Mouse (Mus musculus) hindbrain, embryonic 11.5 days (tissue): ENCODE data around the gene Arid1b. TPM values are rescaled to one million over a fixed set of nuclear protein-coding genes. Genes with fewer than 3 reads are reported as not detected.

Source experiments
- ATAC-seq: fragments of 200-750 bp; cut with Nextera tagmentation; 2 replicates; pipeline ENCODE4 v1.8.0; 2017; ENCODE audit warnings: mild to moderate bottlenecking, moderate TSS enrichment, moderate library complexity; ENCODE audit not compliant: low FRiP score
- DNase-seq: peaks from one replicate; pipeline ENCODE4 v3.0.0-alpha.2; 2015; ENCODE audit warnings: low spot score
- H3K27ac ChIP-seq: fragments of 300-500 bp; sonication (generic); 2 replicates; pipeline ENCODE4 v1.5.1; 2014; ENCODE audit warnings: mild to moderate bottlenecking, low read depth, low read length
- H3K27me3 ChIP-seq: fragments of 300-500 bp; sonication (generic); 2 replicates; pipeline ENCODE4 v1.6.1; 2014; ENCODE audit warnings: mild to moderate bottlenecking, low read length, moderate library complexity, mixed read lengths; ENCODE audit not compliant: control insufficient read depth, insufficient read depth
- H3K36me3 ChIP-seq: fragments of 300-500 bp; sonication (generic); 2 replicates; pipeline ENCODE4 v1.6.1; 2014; ENCODE audit warnings: mild to moderate bottlenecking, low read length, moderate library complexity, mixed read lengths; ENCODE audit not compliant: control insufficient read depth, insufficient read depth
- H3K4me1 ChIP-seq: fragments of 300-500 bp; sonication (generic); replicated peaks from 2 replicates; pipeline ENCODE4 v1.6.1; 2014; ENCODE audit warnings: low read length, mixed read lengths; ENCODE audit not compliant: control insufficient read depth, insufficient read depth
- H3K4me2 ChIP-seq: fragments of 300-500 bp; sonication (generic); replicated peaks from 2 replicates; pipeline ENCODE4 v1.6.1; 2014; ENCODE audit warnings: mild to moderate bottlenecking, low read depth, low read length
- H3K4me3 ChIP-seq: fragments of 300-500 bp; sonication (generic); 2 replicates; pipeline ENCODE4 v1.5.1; 2014; ENCODE audit warnings: low read depth, low read length
- H3K9ac ChIP-seq: fragments of 300-500 bp; sonication (generic); 2 replicates; pipeline ENCODE4 v1.6.1; 2014; ENCODE audit warnings: low read depth, low read length
- H3K9me3 ChIP-seq: fragments of 300-500 bp; sonication (generic); 2 replicates; pipeline ENCODE4 v1.6.1; 2016; ENCODE audit warnings: low read length; ENCODE audit not compliant: control insufficient read depth
- WGBS: fragments of 180-500 bp; shearing (Covaris S2); extraction: QIAGEN DNeasy Blood & Tissue Kit; methylation state at CpG from one replicate; pipeline ENCODE4 v1.1.7; 2014; 5-methylcytosine and 5-hydroxymethylcytosine counted together
- polyA plus RNA-seq: library from polyadenylated mRNA; unstranded; fragments of >200 nt; fragmentation: Nextera tagmentation; extraction: Ambion mirVana; gene quantifications from 2 replicates; pipeline ENCODE4 v1.2.1, GENCODE M21; 2014

Arid1b gene
- polyA plus RNA-seq, 1 experiment from 2014 or later = 18.6 TPM

DNA sequence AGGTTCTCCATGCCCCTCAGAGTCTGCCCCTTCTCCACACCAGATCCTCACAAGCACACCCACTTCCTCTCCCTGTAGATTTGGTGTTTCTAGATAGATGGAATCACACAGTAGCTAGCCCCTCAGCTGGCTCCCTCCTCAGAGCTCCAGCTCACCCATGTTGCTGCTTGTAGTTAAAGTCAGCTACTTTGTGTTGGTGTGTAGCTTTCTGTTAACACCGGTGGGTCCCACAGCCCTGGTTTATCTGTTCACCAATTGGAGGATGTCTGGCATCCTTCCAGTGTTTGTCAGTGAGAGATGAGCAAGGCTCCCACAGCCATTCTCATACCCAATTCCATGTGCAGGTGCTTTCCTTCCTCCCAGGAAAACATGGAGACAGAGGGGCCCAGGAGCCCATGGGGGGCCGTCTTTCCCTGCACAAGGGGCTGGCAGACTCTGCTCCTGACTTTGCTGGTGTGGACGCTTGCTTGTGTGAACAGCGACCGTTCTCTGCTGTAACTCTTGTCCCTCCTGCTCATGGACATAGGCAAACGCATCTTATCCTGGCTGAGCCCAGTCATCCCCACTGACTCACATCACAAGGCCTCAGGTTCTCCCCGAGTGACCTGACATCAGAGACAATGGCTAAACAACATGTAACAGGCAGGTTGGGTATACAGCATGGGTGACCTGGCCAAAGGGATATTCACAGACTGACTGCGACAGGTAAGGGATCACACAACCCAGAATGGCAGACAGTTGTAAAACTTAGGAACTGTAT, 200.2 kb downstream of the Arid1b start:
- H3K4me3 ChIP-seq = no peak overlapping the region
- no peaks in the 10 kb centered on the region for H3K9me3 ChIP-seq
- no peak overlapping the region for H3K9ac ChIP-seq
- no peak for ATAC-seq
- no peaks in the 10 kb centered on the region; the same call in 1 of the 2 replicates for H3K4me1 ChIP-seq
- no peaks in the 10 kb centered on the region for H3K27me3 ChIP-seq
- no peaks in the 10 kb centered on the region for H3K36me3 ChIP-seq
- H3K4me2 ChIP-seq = no peak overlapping the region
- WGBS = 87% methylated on average over 8 of the region's 8 CpGs
- 0 out of 2 replicates have a peak overlapping the region, but pooled peaks have one; percentile 4 for H3K27ac ChIP-seq
- no peak for DNase-seq

DNA sequence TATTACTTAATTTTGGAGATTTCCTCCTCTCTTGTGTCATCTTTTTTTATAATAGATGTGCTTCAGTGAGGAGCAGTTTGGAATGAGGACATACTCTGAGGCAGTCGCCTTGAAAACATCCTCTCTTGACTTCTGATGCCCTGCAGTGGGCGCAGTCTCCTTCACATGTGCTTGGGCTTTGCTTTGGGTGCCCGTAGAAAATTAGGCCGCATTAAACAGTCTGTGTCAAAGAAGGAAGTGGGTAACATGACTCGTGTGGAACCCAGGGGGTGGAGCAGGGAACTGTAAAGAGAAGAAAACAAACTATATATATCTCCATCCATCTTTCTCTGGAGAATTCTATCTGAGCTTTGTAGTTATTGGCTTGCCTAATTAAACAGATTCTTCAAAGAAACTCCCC, 201.3 kb downstream of the Arid1b start:
- WGBS = 77% methylated on average over 5 of the region's 5 CpGs
- Histone ChIP-seq H3K4me2 (no peak overlapping the region), H3K4me3 (no peak overlapping the region), H3K4me1 (no peaks in the 10 kb centered on the region; the same call in 1 of the 2 replicates), H3K27me3 (no peaks in the 10 kb centered on the region), H3K27ac (no peak overlapping the region; the same call in 1 of the 2 replicates), H3K9me3 (no peaks in the 10 kb centered on the region), H3K36me3 (no peaks in the 10 kb centered on the region), H3K9ac (no peak overlapping the region)
- ATAC-seq (no peak), DNase-seq (no peak)

DNA sequence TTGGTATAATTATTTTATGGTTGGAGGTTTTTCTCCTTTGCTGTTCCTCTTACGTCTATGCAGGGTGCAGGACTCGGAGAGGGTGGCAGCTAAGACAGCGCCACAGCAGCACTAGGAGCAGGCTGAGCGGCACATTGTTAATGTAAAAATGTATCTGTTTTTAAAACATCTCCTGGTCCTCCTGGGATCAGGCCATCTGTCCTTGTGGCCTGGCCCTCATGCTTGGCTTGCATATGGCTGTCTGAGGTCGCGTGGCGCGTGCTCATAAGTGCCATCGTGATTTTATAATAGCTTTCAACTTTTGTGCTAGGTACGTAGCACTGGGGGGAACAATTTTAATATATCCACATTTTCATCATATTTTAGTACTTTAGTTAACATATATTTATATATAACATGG, 201.9 kb downstream of the Arid1b start:
- Histone ChIP-seq H3K27me3 (no peaks in the 10 kb centered on the region), H3K9me3 (no peaks in the 10 kb centered on the region), H3K4me1 (no peaks in the 10 kb centered on the region; the same call in 1 of the 2 replicates), H3K9ac (no peak overlapping the region), H3K4me3 (no peak overlapping the region), H3K27ac (no peak overlapping the region), H3K36me3 (no peaks in the 10 kb centered on the region), H3K4me2 (no peak overlapping the region)
- ATAC-seq (peak; percentile 35; the same call in 1 of the 2 replicates), DNase-seq (no peak)
- WGBS = 74% methylated on average over 10 of the region's 10 CpGs

- ATAC-seq = no peak
- H3K4me1 ChIP-seq = no peaks in the 10 kb centered on the region; the same call in 1 of the 2 replicates
- H3K27ac ChIP-seq = no peak overlapping the region
- no peak overlapping the region for H3K4me3 ChIP-seq
- H3K9me3 ChIP-seq = no peaks in the 10 kb centered on the region
- H3K27me3 ChIP-seq = no peaks in the 10 kb centered on the region
- no peak overlapping the region for H3K9ac ChIP-seq
- H3K4me2 ChIP-seq = no peak overlapping the region
- DNase-seq = no peak
- WGBS = 90% methylated on average over 6 of the region's 6 CpGs
- no peaks in the 10 kb centered on the region for H3K36me3 ChIP-seq
Observed at GRCm38 (mm10) chr17:5196508-5196907, 202.4 kb downstream of the Arid1b start.

DNA sequence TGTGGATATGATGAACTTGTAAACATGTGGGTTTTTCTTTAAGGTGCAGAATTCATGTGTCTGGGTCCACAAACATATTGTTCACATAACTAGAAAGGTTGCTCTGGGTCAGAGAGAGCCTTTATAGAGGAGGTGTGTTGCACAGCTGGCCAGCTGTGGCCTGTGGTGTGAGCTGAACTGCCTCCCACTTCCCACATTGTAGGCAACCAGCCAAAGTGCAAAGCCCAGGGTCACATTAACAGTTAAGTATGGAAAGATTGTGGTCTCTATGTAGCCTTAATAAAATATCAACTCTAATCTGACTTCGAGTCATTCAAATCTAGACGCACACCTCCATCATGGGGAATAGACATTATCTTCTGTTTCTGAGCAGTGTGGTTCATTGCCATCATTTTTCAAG, 203.0 kb downstream of the Arid1b start:
- ATAC-seq = no peak
- Histone ChIP-seq H3K27ac (no peak overlapping the region), H3K4me3 (no peak overlapping the region), H3K9me3 (no peaks in the 10 kb centered on the region), H3K4me2 (no peak overlapping the region), H3K36me3 (no peaks in the 10 kb centered on the region), H3K4me1 (no peaks in the 10 kb centered on the region; the same call in 1 of the 2 replicates), H3K27me3 (no peaks in the 10 kb centered on the region), H3K9ac (no peak overlapping the region)
- DNase-seq = no peak
- 85% methylated on average over 2 of the region's 2 CpGs for WGBS

GRCm38 (mm10) chr17:5197765-5198164, 203.6 kb downstream of the Arid1b start:
- no peak overlapping the region for H3K9ac ChIP-seq
- no peaks in the 10 kb centered on the region for H3K36me3 ChIP-seq
- WGBS = 76% methylated on average over 3 of the region's 3 CpGs
- no peaks in the 10 kb centered on the region for H3K9me3 ChIP-seq
- no peak overlapping the region for H3K4me3 ChIP-seq
- H3K27ac ChIP-seq = no peak overlapping the region
- ATAC-seq = no peak
- no peak overlapping the region for H3K4me2 ChIP-seq
- no peak for DNase-seq
- no peaks in the 10 kb centered on the region for H3K27me3 ChIP-seq
- no peaks in the 10 kb centered on the region; the same call in 1 of the 2 replicates for H3K4me1 ChIP-seq

DNA sequence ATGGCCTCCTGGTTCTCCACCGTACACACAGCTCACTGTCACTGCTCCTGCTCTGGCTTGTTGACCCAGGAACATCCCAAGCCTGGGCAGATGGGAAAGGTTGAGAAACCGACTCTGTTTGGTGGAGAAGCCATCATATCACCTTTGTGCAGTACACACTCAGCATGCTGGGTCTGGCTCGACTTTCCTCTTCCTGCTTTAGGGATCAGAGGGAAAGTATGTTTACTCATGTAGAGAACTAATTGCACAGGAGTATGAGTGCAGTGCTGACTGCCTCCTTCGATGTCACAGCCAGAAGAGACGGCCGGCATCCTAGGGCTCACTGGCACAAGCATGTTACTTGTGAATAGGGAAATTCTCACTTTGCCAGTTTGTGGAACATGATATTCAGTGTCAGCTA, 204.1 kb downstream of the Arid1b start:
- ATAC-seq = no peak
- Histone ChIP-seq H3K4me2 (no peak overlapping the region), H3K36me3 (no peaks in the 10 kb centered on the region), H3K4me3 (no peak overlapping the region), H3K4me1 (no peaks in the 10 kb centered on the region; the same call in 1 of the 2 replicates), H3K27ac (no peak overlapping the region), H3K27me3 (no peaks in the 10 kb centered on the region), H3K9ac (no peak overlapping the region), H3K9me3 (no peaks in the 10 kb centered on the region)
- no peak for DNase-seq
- 84% methylated on average over 6 of the region's 6 CpGs for WGBS

- Histone ChIP-seq H3K9ac (no peak overlapping the region), H3K4me2 (no peak overlapping the region), H3K36me3 (no peaks in the 10 kb centered on the region), H3K4me1 (no peaks in the 10 kb centered on the region; the same call in 1 of the 2 replicates), H3K4me3 (no peak overlapping the region), H3K27me3 (no peaks in the 10 kb centered on the region), H3K27ac (no peak overlapping the region), H3K9me3 (no peaks in the 10 kb centered on the region)
- ATAC-seq = no peak
- WGBS = 79% methylated on average over 4 of the region's 4 CpGs
- DNase-seq = no peak
Observed at GRCm38 (mm10) chr17:5198811-5199210, 204.7 kb downstream of the Arid1b start.

GRCm38 (mm10) chr17:5200638-5201037, 206.5 kb downstream of the Arid1b start:
- Histone ChIP-seq H3K27ac (no peak overlapping the region), H3K9ac (no peak overlapping the region), H3K36me3 (no peaks in the 10 kb centered on the region), H3K4me1 (no peaks in the 10 kb centered on the region; the same call in 1 of the 2 replicates), H3K27me3 (no peaks in the 10 kb centered on the region), H3K4me3 (no peak overlapping the region), H3K4me2 (no peak overlapping the region), H3K9me3 (no peaks in the 10 kb centered on the region)
- ATAC-seq (no peak), DNase-seq (no peak)
- WGBS = 96% methylated on average over 6 of the region's 6 CpGs
